Comparison of ENCODE assay signal across 12 mouse cellular contexts in genomic region chr10:77971191-77971590, GRCm38 (mm10). TPM values are rescaled to one million over a fixed set of nuclear protein-coding genes. Genes with fewer than 3 reads are reported as not detected.
DNase-seq lines count a peak whose midpoint lies in the region; ATAC-seq lines count a peak whose summit lies in the region.
"Had no signal": no experiment of that assay in that cellular context is flagged by ENCODE, and none has a peak within 500 bp of the region (broad histone marks: within the 10 kb centered on the region; RNA-seq: fewer than 3 reads in every experiment).

No protein-coding gene starts in this region.

- H3K9me3 ChIP-seq in heart, embryonic 11.5 days (replicated peaks; ENCODE audit: control insufficient read depth, low read length), result no peaks in the 10 kb centered on the region
- H3K9me3 ChIP-seq: forebrain, embryonic 13.5 days had no signal

- no peak overlapping the region for H3K4me3 ChIP-seq in heart, embryonic 11.5 days (ENCODE audit: low read depth, low read length)
- H3K4me3 ChIP-seq: forebrain, embryonic 13.5 days had no signal

- WGBS in heart, embryonic 11.5 days (ENCODE audit: insufficient replicate concordance), result 81% methylated on average over 10 of the region's 10 CpGs

- no peak overlapping the region for H3K27ac ChIP-seq in heart, embryonic 11.5 days (ENCODE audit: low read depth, low read length)
- H3K27ac ChIP-seq: forebrain, embryonic 13.5 days; hindbrain, embryonic 14.5 days had no signal

- H3K27me3 ChIP-seq in heart, embryonic 11.5 days (ENCODE audit: control insufficient read depth, insufficient read depth, low read length), result peaks cover 33% of the 10 kb centered on the region

- H3K36me3 ChIP-seq in heart, embryonic 11.5 days (ENCODE audit: control insufficient read depth, insufficient read depth, low read length), result no peaks in the 10 kb centered on the region

- peaks cover 4% of the 10 kb centered on the region; the same call in 1 of the 2 replicates for H3K4me1 ChIP-seq in heart, embryonic 11.5 days (ENCODE audit: control insufficient read depth, insufficient read depth, low read length)

- H3K4me2 ChIP-seq in heart, embryonic 11.5 days, result no peak overlapping the region
- H3K4me2 ChIP-seq: forebrain, embryonic 13.5 days; hindbrain, embryonic 14.5 days had no signal

- DNase-seq in lung, adult 18-20 months, result peak; percentile 47 to 48
- DNase-seq in lung, postnatal 10 days, result no peak
- peak; percentile 62 for DNase-seq in CD4-positive, CD25-positive, alpha-beta regulatory T cell, adult 2 months (ENCODE audit: low read depth, low spot score)
- DNase-seq in naive thymus-derived CD4-positive, alpha-beta T cell, adult 2 months (ENCODE audit: low read depth), result peak; percentile 45
- no peak for DNase-seq in ovary, postnatal 36 days (ENCODE audit: low spot score)
- DNase-seq: kidney, postnatal 10 days; thymus, postnatal 14 days had no signal

- peak; percentile 40 to 44 for ATAC-seq in hematopoietic stem cell, adult 5-6 weeks (replicated peaks in 1 of 2; ENCODE audit: insufficient read depth in 1 of 2, low FRiP score in 2 of 2, low TSS enrichment in 1 of 2, low read depth in 1 of 2, poor library complexity in 2 of 2, severe bottlenecking in 2 of 2)
- ATAC-seq in heart, embryonic 11.5 days (replicated peaks; ENCODE audit: insufficient number of reproducible peaks, low FRiP score, low TSS enrichment), result no peak
- no peak for ATAC-seq in activated CD4-positive, CD25-positive, alpha-beta regulatory T cell, adult 4 months
- ATAC-seq: forebrain, embryonic 13.5 days had no signal

- no peak overlapping the region for H3K9ac ChIP-seq in heart, embryonic 11.5 days (ENCODE audit: low read depth, low read length)
- H3K9ac ChIP-seq: forebrain, embryonic 13.5 days; hindbrain, embryonic 14.5 days had no signal

RNA-seq across cellular contexts. Expression of gene Trpm2, which starts 0.8 kb away (rescaled TPM):
- 2.6 and 10.0 TPM in 2 replicates for total RNA-seq in hematopoietic stem cell, adult 5-6 weeks (2017)
- 0.07 and 0.13 TPM in 2 replicates for polyA plus RNA-seq in heart, embryonic 11.5 days (2014; fragmentation: Nextera tagmentation; extraction: Ambion mirVana)
- under 1 TPM; 0.38 TPM for polyA plus RNA-seq in activated CD4-positive, CD25-positive, alpha-beta regulatory T cell, adult 4 months (2017; shearing (Covaris generic))

RNA-seq across cellular contexts. Expression of gene 1810043G02Rik, which starts 7.1 kb away (rescaled TPM):
- total RNA-seq in hematopoietic stem cell, adult 5-6 weeks (2017), result 11.7 and 19.3 TPM in 2 replicates
- polyA plus RNA-seq in heart, embryonic 11.5 days (2014; fragmentation: Nextera tagmentation; extraction: Ambion mirVana), result 17.1 and 17.2 TPM in 2 replicates
- polyA plus RNA-seq in activated CD4-positive, CD25-positive, alpha-beta regulatory T cell, adult 4 months (2017; shearing (Covaris generic)), result 10 to 100 TPM in 1 of 2 experiments, 1 to 10 TPM in 1; 7.1 to 11.1 TPM

RNA-seq across cellular contexts. Expression of gene Pfkl, which starts 38.7 kb away (rescaled TPM):
- total RNA-seq in hematopoietic stem cell, adult 5-6 weeks (2017), result 42.1 and 65.3 TPM in 2 replicates
- 168 and 194 TPM in 2 replicates for polyA plus RNA-seq in heart, embryonic 11.5 days (2014; fragmentation: Nextera tagmentation; extraction: Ambion mirVana)
- 10 to 100 TPM; 40.4 to 82.9 TPM for polyA plus RNA-seq in activated CD4-positive, CD25-positive, alpha-beta regulatory T cell, adult 4 months (2017; shearing (Covaris generic))

Comparison
In these comparisons a context has a peak if more than half of its experiments do, and no peak if none do; other contexts are left out.
1. DNase-seq: peak in lung, adult 18-20 months (2 of 2), CD4-positive, CD25-positive, alpha-beta regulatory T cell, adult 2 months (single experiment) and naive thymus-derived CD4-positive, alpha-beta T cell, adult 2 months (single experiment); none in lung, postnatal 10 days (single experiment) and ovary, postnatal 36 days (single experiment).
2. ATAC-seq: peak in hematopoietic stem cell, adult 5-6 weeks (2 of 2); none in heart, embryonic 11.5 days (single experiment) and activated CD4-positive, CD25-positive, alpha-beta regulatory T cell, adult 4 months (single experiment).